Mouse (Mus musculus) liver, postnatal 0 days (tissue): ENCODE data around the gene Fxyd2. TPM values are rescaled to one million over a fixed set of nuclear protein-coding genes. Genes with fewer than 3 reads are reported as not detected.

Experiments
- ATAC-seq: fragments of 200-750 bp; cut with Nextera tagmentation; 2 replicates; pipeline ENCODE4 v1.8.0; 2017; ENCODE audit warnings: mild to moderate bottlenecking, moderate library complexity
- DNase-seq: peaks from one replicate; pipeline ENCODE4 v3.0.0-alpha.2; 2016
- H3K27ac ChIP-seq: fragments of 300-500 bp; sonication (generic); 2 replicates; pipeline ENCODE4 v1.5.1; 2014; ENCODE audit warnings: antibody characterized with exemption, moderate library complexity, mild to moderate bottlenecking, low read depth
- H3K27me3 ChIP-seq: fragments of 300-500 bp; sonication (generic); 2 replicates; pipeline ENCODE4 v1.6.1; 2014; ENCODE audit warnings: low read length, control low read depth, mixed read lengths; ENCODE audit not compliant: insufficient read depth
- H3K36me3 ChIP-seq: fragments of 300-500 bp; sonication (generic); replicated peaks from 2 replicates; pipeline ENCODE4 v1.6.1; 2014; ENCODE audit warnings: mild to moderate bottlenecking, control low read depth, low read length, moderate library complexity, mixed read lengths; ENCODE audit not compliant: insufficient read depth
- H3K4me1 ChIP-seq: fragments of 300-500 bp; sonication (generic); 2 replicates; pipeline ENCODE4 v1.6.1; 2014; ENCODE audit warnings: antibody characterized with exemption, mild to moderate bottlenecking, control low read depth; ENCODE audit not compliant: insufficient read depth
- H3K4me2 ChIP-seq: fragments of 300-500 bp; sonication (generic); 2 replicates; pipeline ENCODE4 v1.6.1; 2014; ENCODE audit warnings: low read depth, mild to moderate bottlenecking, low read length, moderate library complexity, mixed read lengths
- H3K4me3 ChIP-seq: fragments of 300-500 bp; sonication (generic); 2 replicates; pipeline ENCODE4 v1.5.1; 2014; ENCODE audit warnings: low read depth, low read length
- H3K9ac ChIP-seq: fragments of 300-500 bp; sonication (generic); replicated peaks from 2 replicates; pipeline ENCODE4 v1.6.1; 2014; ENCODE audit warnings: mild to moderate bottlenecking, moderate library complexity
- H3K9me3 ChIP-seq: fragments of 300-500 bp; sonication (generic); 2 replicates; pipeline ENCODE4 v1.6.1; 2016; ENCODE audit warnings: mild to moderate bottlenecking, control low read depth, low read length, mixed read lengths
- CTCF ChIP-seq: sonication (generic); IDR thresholded peaks from 2 replicates; pipeline ENCODE4 v1.5.1; 2016; ENCODE audit warnings: antibody characterized with exemption, low read depth
- EP300 ChIP-seq: IDR thresholded peaks from 2 replicates; pipeline ENCODE4 v1.6.1; 2016; ENCODE audit warnings: antibody characterized with exemption, low read depth, mild to moderate bottlenecking
- WGBS: fragments of 180-500 bp; shearing (Covaris S2); extraction: QIAGEN DNeasy Blood & Tissue Kit; methylation state at CpG from one replicate; pipeline ENCODE4 v1.1.7; 2014; ENCODE audit not compliant: insufficient replicate concordance; 5-methylcytosine and 5-hydroxymethylcytosine counted together
- polyA plus RNA-seq: library from polyadenylated mRNA; unstranded; fragments of >200 nt; fragmentation: Nextera tagmentation; extraction: Ambion mirVana; gene quantifications from 2 replicates; pipeline ENCODE4 v1.2.1, GENCODE M21; 2015

The Fxyd2 gene
- polyA plus RNA-seq, 1 experiment from 2014 or later: 1.3 TPM

DNA sequence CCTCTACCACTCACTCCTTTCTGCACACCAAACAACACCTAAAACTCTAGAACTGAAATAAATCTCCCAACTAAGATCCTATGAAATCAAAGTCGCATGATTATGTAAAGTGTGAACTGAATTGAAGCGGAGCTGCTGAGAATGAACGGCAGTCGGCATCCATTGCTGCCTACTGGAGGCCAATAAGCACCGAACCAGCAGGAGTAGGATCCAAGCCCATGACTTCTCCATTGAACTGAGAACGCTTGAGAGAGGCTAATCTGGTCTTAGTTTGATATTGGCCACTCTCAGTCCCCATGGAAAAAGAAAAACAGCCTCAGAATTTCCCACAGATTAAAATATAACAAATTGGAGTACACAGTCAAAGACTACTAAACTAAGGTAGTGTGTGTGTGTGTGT lies 15.6 kb upstream of the Fxyd2 start:
- Histone ChIP-seq H3K27me3 (no peaks in the 10 kb centered on the region), H3K4me2 (no peak overlapping the region), H3K4me1 (no peaks in the 10 kb centered on the region), H3K4me3 (no peak overlapping the region), H3K9ac (no peak overlapping the region), H3K27ac (no peak overlapping the region), H3K36me3 (no peaks in the 10 kb centered on the region), H3K9me3 (no peaks in the 10 kb centered on the region)
- ATAC-seq (no peak), DNase-seq (no peak)
- no peak for TF ChIP-seq CTCF
- no peak for TF ChIP-seq EP300
- WGBS: 88% methylated on average over 6 of the region's 6 CpGs

DNA sequence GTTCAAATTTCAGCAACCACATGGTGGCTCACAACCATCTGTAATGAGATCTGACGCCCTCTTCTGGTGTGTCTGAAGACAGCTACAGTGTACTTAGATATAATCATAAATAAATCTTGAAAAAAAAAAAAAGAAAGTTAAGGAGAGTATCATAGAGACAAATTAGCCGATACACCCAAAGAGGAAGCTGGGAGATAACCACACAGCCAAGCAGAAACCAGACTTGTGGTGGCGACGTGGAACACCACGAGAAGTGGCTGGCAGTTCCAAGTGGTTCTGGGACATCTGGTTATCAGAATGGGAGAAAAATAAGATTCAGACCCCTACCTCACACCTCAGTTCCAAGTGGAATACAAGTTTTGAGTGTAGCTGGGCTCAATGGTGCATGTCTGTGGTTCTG lies 12.8 kb upstream of the Fxyd2 start:
- TF ChIP-seq CTCF (no peak), EP300 (no peak)

DNA sequence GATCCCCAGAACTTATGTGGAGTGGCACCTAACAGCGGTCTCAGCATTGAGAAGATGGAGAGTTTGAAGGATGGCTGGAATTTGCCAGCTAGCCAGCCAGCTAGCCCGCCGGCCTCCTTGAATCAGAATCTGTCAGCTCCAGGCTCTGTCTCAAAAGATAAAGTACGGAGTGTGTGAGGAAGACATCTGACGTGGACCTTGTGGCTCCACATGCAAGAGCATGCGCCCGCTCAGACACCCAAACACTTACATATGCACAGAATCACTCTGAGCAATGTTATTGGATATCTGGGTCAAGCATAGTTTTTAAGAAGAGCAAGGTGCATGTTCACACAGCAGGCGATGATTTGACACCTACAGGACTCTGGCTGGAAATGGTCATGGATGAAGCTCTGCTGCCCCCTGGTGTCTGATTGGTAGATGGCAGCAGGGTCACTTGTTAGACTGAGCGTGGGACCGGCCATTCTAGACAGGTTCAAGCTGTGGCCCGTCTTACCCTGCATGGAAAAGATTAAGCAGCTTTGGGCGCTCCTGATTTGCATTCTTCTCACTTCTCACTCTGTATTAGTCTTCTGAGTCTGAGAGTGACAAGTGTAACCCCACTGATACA lies 11.0 kb upstream of the Fxyd2 start:
- 33% methylated on average over 12 of the region's 12 CpGs for WGBS
- TF ChIP-seq EP300 (no peak), CTCF (peak; percentile 98)

More for the DNA sequence above, 12.8 kb upstream of the Fxyd2 start:
- DNase-seq: no peak
- H3K4me1 ChIP-seq: peaks cover 3% of the 10 kb centered on the region; the same call in 1 of the 2 replicates
- H3K9me3 ChIP-seq: no peaks in the 10 kb centered on the region
- no peak for ATAC-seq
- 34% methylated on average over 5 of the region's 5 CpGs for WGBS
- H3K4me3 ChIP-seq: no peak overlapping the region
- H3K27ac ChIP-seq: no peak overlapping the region
- H3K36me3 ChIP-seq: no peaks in the 10 kb centered on the region
- H3K4me2 ChIP-seq: no peak overlapping the region
- no peaks in the 10 kb centered on the region for H3K27me3 ChIP-seq
- no peak overlapping the region for H3K9ac ChIP-seq

DNA sequence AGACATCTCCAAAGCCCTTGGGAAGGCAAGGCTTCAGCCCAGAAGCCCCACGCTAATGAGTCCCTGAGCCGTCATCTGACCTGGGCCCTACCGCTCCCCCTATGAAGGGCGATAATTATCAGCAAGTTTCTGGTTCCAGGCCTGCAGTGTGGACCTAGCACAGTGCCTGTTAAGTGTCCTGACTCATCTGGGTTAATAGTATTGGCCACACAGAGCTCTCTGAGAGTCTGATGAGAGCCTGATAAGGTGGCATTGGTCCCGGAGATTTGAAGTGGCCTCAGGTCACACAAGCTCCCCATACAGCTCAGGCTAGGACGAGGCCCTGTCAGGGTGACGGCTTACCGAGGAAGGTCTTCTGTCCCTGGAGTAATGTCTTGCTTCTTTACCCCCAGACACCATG lies 9.9 kb upstream of the Fxyd2 start:
- no peak overlapping the region for H3K9ac ChIP-seq
- DNase-seq: no peak
- 76% methylated on average over 8 of the region's 8 CpGs for WGBS
- H3K4me3 ChIP-seq: no peak overlapping the region
- no peaks in the 10 kb centered on the region for H3K9me3 ChIP-seq
- no peak overlapping the region for H3K27ac ChIP-seq
- H3K4me1 ChIP-seq: peaks cover 3% of the 10 kb centered on the region; the same call in 1 of the 2 replicates
- H3K36me3 ChIP-seq: no peaks in the 10 kb centered on the region
- TF ChIP-seq EP300: no peak
- TF ChIP-seq CTCF: no peak
- no peaks in the 10 kb centered on the region for H3K27me3 ChIP-seq
- ATAC-seq: no peak
- no peak overlapping the region for H3K4me2 ChIP-seq

More for the DNA sequence above, 11.0 kb upstream of the Fxyd2 start:
- DNase-seq (peak; percentile 87), ATAC-seq (peak; percentile 54; the same call in 1 of the 2 replicates)
- Histone ChIP-seq H3K9me3 (no peaks in the 10 kb centered on the region), H3K4me3 (no peak overlapping the region), H3K4me1 (peaks cover 3% of the 10 kb centered on the region; the same call in 1 of the 2 replicates), H3K27me3 (no peaks in the 10 kb centered on the region), H3K36me3 (no peaks in the 10 kb centered on the region), H3K9ac (no peak overlapping the region), H3K27ac (no peak overlapping the region), H3K4me2 (no peak overlapping the region)

DNA sequence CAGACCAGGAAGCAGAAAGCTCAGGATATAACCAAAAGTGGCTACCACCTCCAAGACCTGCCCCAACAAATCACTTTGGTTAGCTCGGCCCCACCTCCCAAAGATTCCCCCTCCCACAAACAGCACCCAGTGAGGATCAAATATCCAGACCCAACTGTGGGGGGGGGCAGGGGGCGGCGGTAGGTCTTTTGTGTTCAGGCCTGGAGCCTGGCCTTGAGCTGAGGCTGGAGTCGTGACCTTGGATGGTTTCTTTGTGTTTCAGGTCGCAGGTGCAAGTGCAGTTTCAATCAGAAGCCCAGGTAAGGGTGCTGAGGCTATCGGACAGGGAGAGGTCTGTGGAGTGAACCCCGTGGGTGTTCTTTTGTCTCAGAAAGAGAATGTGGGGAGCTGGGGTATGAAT lies 8.2 kb upstream of the Fxyd2 start:
- Histone ChIP-seq H3K4me1 (peaks cover 3% of the 10 kb centered on the region; the same call in 1 of the 2 replicates), H3K9ac (no peak overlapping the region), H3K4me2 (no peak overlapping the region), H3K36me3 (no peaks in the 10 kb centered on the region), H3K27ac (no peak overlapping the region), H3K4me3 (no peak overlapping the region), H3K9me3 (no peaks in the 10 kb centered on the region), H3K27me3 (no peaks in the 10 kb centered on the region)
- WGBS: 56% methylated on average over 7 of the region's 7 CpGs
- TF ChIP-seq EP300: no peak
- TF ChIP-seq CTCF: no peak
- DNase-seq: no peak
- no peak for ATAC-seq

DNA sequence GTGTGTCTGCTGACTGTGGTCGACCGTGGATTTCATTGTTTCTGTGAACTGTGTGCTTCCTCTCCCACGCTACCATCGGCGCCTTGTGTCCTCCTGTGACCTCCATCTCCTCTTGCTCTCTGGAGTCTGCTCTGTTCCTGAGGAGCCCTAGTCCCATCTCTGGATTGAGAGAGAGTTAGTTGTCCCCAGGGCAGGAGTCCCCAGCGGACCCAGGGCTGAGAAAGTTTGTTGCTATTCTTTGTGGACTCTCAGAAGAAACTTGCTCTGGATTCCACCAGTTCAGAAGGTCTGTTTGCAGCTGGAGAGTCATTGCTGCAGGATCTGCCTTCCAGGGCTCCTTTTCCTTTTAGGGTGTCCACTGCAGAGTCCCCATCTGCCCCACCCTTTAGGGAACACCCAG lies 4.3 kb upstream of the Fxyd2 start:
- Histone ChIP-seq H3K4me1 (peaks cover 3% of the 10 kb centered on the region; the same call in 1 of the 2 replicates), H3K4me3 (no peak overlapping the region), H3K9ac (no peak overlapping the region), H3K9me3 (no peaks in the 10 kb centered on the region), H3K27me3 (no peaks in the 10 kb centered on the region), H3K27ac (no peak overlapping the region), H3K4me2 (no peak overlapping the region), H3K36me3 (no peaks in the 10 kb centered on the region)
- ATAC-seq: no peak
- WGBS: 71% methylated on average over 6 of the region's 6 CpGs
- no peak for TF ChIP-seq EP300
- TF ChIP-seq CTCF: no peak
- no peak for DNase-seq

DNA sequence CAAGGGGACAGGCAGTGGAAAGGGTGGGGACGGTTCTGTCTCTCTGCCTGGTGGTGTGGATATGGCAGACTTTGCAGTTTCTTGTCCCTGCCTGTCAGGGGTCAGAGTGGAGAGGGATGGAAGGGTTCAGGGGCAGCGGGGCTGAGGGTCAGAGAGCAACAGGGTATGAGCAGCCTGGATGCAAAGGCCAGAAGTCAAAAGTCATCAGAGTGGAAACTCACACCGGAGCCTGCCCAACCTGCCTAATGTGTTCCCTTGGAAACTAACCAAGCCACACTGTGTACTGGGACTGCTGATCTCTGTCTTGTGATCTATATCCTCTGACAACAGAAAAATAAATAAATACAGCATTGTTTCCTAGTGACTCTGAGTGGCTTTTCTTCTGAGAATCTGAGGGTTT lies 3.7 kb upstream of the Fxyd2 start:
- Histone ChIP-seq H3K4me1 (peaks cover 3% of the 10 kb centered on the region; the same call in 1 of the 2 replicates), H3K4me2 (no peak overlapping the region), H3K27ac (no peak overlapping the region), H3K36me3 (no peaks in the 10 kb centered on the region), H3K27me3 (no peaks in the 10 kb centered on the region), H3K9me3 (no peaks in the 10 kb centered on the region), H3K9ac (no peak overlapping the region), H3K4me3 (no peak overlapping the region)
- no peak for DNase-seq
- 47% methylated on average over 3 of the region's 3 CpGs for WGBS
- no peak for ATAC-seq
- no peak for TF ChIP-seq CTCF
- no peak for TF ChIP-seq EP300
